Mouse (Mus musculus) small intestine, adult 2 months (tissue): ENCODE measurements at regions not wholly inside any gene's neighbourhood (a gene's known extent, or its start where the extent isn't known, plus 50 kb on each side); places are given as distances from the start of the nearest gene placed in this dataset.

Source experiments
- CTCF ChIP-seq: fragments of 200-500 bp; IDR thresholded peaks from 2 replicates; pipeline ENCODE4 v1.5.1; 2012; ENCODE audit warnings: low read depth, mild to moderate bottlenecking, control low read depth, inconsistent platforms, low read length, moderate library complexity, mixed read lengths; ENCODE audit not compliant: insufficient replicate concordance, insufficient read length; ENCODE audit errors: extremely low read depth
- POLR2A ChIP-seq: fragments of 200-500 bp; IDR thresholded peaks from 2 replicates; pipeline ENCODE4 v1.6.1; 2012; ENCODE audit warnings: low read depth, mild to moderate bottlenecking, control low read depth, inconsistent platforms, low read length, moderate library complexity

- no peak for TF ChIP-seq CTCF
- no peak for TF ChIP-seq POLR2A
These were observed 126.4 kb upstream of the Rbbp6 start for GRCm38 (mm10) chr7:122839091-122839490.
